ENCODE assay signal across 7 mouse cellular contexts in genomic region chr15:99251626-99252380, GRCm38 (mm10). TPM values are rescaled to one million over a fixed set of nuclear protein-coding genes. Genes with fewer than 3 reads are reported as not detected.
DNase-seq lines count a peak whose midpoint lies in the region; ATAC-seq and TF ChIP-seq lines count a peak whose summit lies in the region.

TSS of gene Mcrs1 (minus strand) at chr15:99251961.

- peak; percentile 95 for ATAC-seq in intestine, postnatal 0 days
- ATAC-seq in midbrain, embryonic 12.5 days (ENCODE audit: low FRiP score, low read depth): peak; percentile 91

- peak within 1 kb of the TSS; percentile 96 for H3K27ac ChIP-seq in embryonic facial prominence, embryonic 10.5 days (replicated peaks)
- peak within 1 kb of the TSS; percentile 93 for H3K27ac ChIP-seq in intestine, postnatal 0 days (ENCODE audit: low read depth, low read length)
- H3K27ac ChIP-seq in midbrain, embryonic 12.5 days (replicated peaks): peak within 1 kb of the TSS; percentile 96
- peak within 1 kb of the TSS; percentile 97 for H3K27ac ChIP-seq in small intestine, adult 2 months (ENCODE audit: insufficient read depth, low read depth, low read length)

- intact Hi-C loops in left cerebral cortex, postnatal 4 days (cut with DNase I): no loop called here

- peak; percentile 96 for DNase-seq in adrenal gland, postnatal 10 days
- peak; percentile 95 for DNase-seq in embryonic facial prominence, embryonic 10.5 days (ENCODE audit: low spot score)
- DNase-seq in gonadal fat pad, adult 2 months (ENCODE audit: low read depth): peak; percentile 81
- DNase-seq in left cerebral cortex, postnatal 4 days: peak; percentile 98

- H3K4me1 ChIP-seq in embryonic facial prominence, embryonic 10.5 days: peaks cover 21% of the 10 kb centered on the region
- 0 out of 2 replicates have a peak, but pooled peaks cover 7% of the 10 kb centered on the region for H3K4me1 ChIP-seq in intestine, postnatal 0 days (replicated peaks; ENCODE audit: control insufficient read depth, insufficient read depth, low read length)
- H3K4me1 ChIP-seq in midbrain, embryonic 12.5 days: peaks cover 20% of the 10 kb centered on the region
- H3K4me1 ChIP-seq in small intestine, adult 2 months (ENCODE audit: control insufficient read depth, insufficient read depth, insufficient read length, low read length): peaks cover 15% of the 10 kb centered on the region

- no peaks in the 10 kb centered on the region for H3K9me3 ChIP-seq in embryonic facial prominence, embryonic 10.5 days
- H3K9me3 ChIP-seq in intestine, postnatal 0 days (ENCODE audit: control insufficient read depth): no peaks in the 10 kb centered on the region
- no peaks in the 10 kb centered on the region for H3K9me3 ChIP-seq in midbrain, embryonic 12.5 days

- WGBS in embryonic facial prominence, embryonic 10.5 days: under 1% methylated on average over 52 of the region's 52 CpGs
- WGBS in intestine, postnatal 0 days: under 1% methylated on average over 52 of the region's 52 CpGs
- under 1% methylated on average over 52 of the region's 52 CpGs for WGBS in midbrain, embryonic 12.5 days
- WGBS in small intestine, adult 2 months: under 1% methylated on average over 52 of the region's 52 CpGs

- H3K36me3 ChIP-seq in embryonic facial prominence, embryonic 10.5 days (replicated peaks): peaks cover 35% of the 10 kb centered on the region
- peaks cover 27% of the 10 kb centered on the region for H3K36me3 ChIP-seq in intestine, postnatal 0 days (ENCODE audit: control insufficient read depth, insufficient read depth)
- peaks cover 29% of the 10 kb centered on the region for H3K36me3 ChIP-seq in midbrain, embryonic 12.5 days
- peaks cover 25% of the 10 kb centered on the region for H3K36me3 ChIP-seq in small intestine, adult 2 months (ENCODE audit: control insufficient read depth, insufficient read depth, low read length)

- peak; percentile 53; the same call in 1 of the 2 replicates for TF ChIP-seq POLR2A in small intestine, adult 2 months (IDR thresholded peaks at IDR 0.05; ENCODE audit: low read depth, low read length)

- H3K27me3 ChIP-seq in embryonic facial prominence, embryonic 10.5 days (replicated peaks; ENCODE audit: low read depth, poor library complexity, severe bottlenecking): no peaks in the 10 kb centered on the region
- H3K27me3 ChIP-seq in intestine, postnatal 0 days (replicated peaks; ENCODE audit: control insufficient read depth, insufficient read depth, low read length): no peaks in the 10 kb centered on the region
- peaks cover 5% of the 10 kb centered on the region for H3K27me3 ChIP-seq in midbrain, embryonic 12.5 days
- no peaks in the 10 kb centered on the region for H3K27me3 ChIP-seq in small intestine, adult 2 months (ENCODE audit: control insufficient read depth, insufficient read depth, low read length)

- H3K4me3 ChIP-seq in embryonic facial prominence, embryonic 10.5 days: peak within 1 kb of the TSS; percentile 69
- peak within 1 kb of the TSS; percentile 60 for H3K4me3 ChIP-seq in intestine, postnatal 0 days (ENCODE audit: low read depth, low read length)
- H3K4me3 ChIP-seq in midbrain, embryonic 12.5 days: peak within 1 kb of the TSS; percentile 62
- H3K4me3 ChIP-seq in small intestine, adult 2 months (ENCODE audit: low read depth, low read length): peak within 1 kb of the TSS; percentile 95

- TF ChIP-seq CTCF in intestine, postnatal 0 days (IDR thresholded peaks at IDR 0.05; ENCODE audit: low read depth): no peak; the same call in 1 of the 2 replicates
- no peak for TF ChIP-seq CTCF in small intestine, adult 2 months (IDR thresholded peaks at IDR 0.05; ENCODE audit: extremely low read depth, insufficient read length, insufficient replicate concordance, low read depth, low read length)

- peak within 1 kb of the TSS; percentile 63 for H3K9ac ChIP-seq in intestine, postnatal 0 days (ENCODE audit: low read depth, low read length)
- H3K9ac ChIP-seq in midbrain, embryonic 12.5 days (replicated peaks): peak within 1 kb of the TSS; percentile 72

- H3K4me2 ChIP-seq in intestine, postnatal 0 days (replicated peaks; ENCODE audit: low read depth): peak within 1 kb of the TSS; percentile 80
- H3K4me2 ChIP-seq in midbrain, embryonic 12.5 days (replicated peaks): peak within 1 kb of the TSS; percentile 92

RNA-seq across cellular contexts. Expression of gene Mcrs1, which starts in this region (rescaled TPM):
- total RNA-seq in adrenal gland, postnatal 10 days (2021): 10 to 100 TPM; 40.5 to 59.5 TPM
- 185 and 189 TPM in 2 replicates for polyA plus RNA-seq in embryonic facial prominence, embryonic 10.5 days (2016; fragmentation: Nextera tagmentation; extraction: Ambion mirVana)
- 69.8 and 80.5 TPM in 2 replicates for polyA plus RNA-seq in gonadal fat pad, adult 2 months (2012; rRNA removed)
- polyA plus RNA-seq in intestine, postnatal 0 days (2015; fragmentation: Nextera tagmentation; extraction: Ambion mirVana): 86.8 and 92.0 TPM in 2 replicates
- 100 to 1,000 TPM; 136 to 139 TPM for total RNA-seq in left cerebral cortex, postnatal 4 days (2021)
- 196 and 202 TPM in 2 replicates for polyA plus RNA-seq in midbrain, embryonic 12.5 days (2016; fragmentation: Nextera tagmentation; extraction: Ambion mirVana)
- 46.5 and 96.6 TPM in 2 replicates for polyA plus RNA-seq in small intestine, adult 2 months (2012; rRNA removed)

Comparison
In these comparisons a context has a peak if more than half of its experiments do, and no peak if none do; other contexts are left out.
1. Peak in every context shown above with its lines: DNase-seq, ATAC-seq, H3K4me3 ChIP-seq and H3K27ac ChIP-seq.